Mouse (Mus musculus): Measurements from ENCODE around the gene Hormad2. TPM values are rescaled to one million over a fixed set of nuclear protein-coding genes. Genes with fewer than 3 reads are reported as not detected.

The Hormad2 gene
- polyA plus RNA-seq, 1 experiment: 0.06 TPM

- 68% methylated on average over 8 of the region's 8 CpGs for WGBS
- TF ChIP-seq CTCF (IDR thresholded peaks at IDR 0.05; ENCODE audit: insufficient read depth, low read length): no peak
- no peak for TF ChIP-seq POLR2A (IDR thresholded peaks at IDR 0.05; ENCODE audit: borderline replicate concordance, extremely low read depth, low read depth, low read length)
- no peak for DNase-seq
Measured at GRCm38 (mm10) chr11:4454895-4455535, 14.1 kb upstream of the Hormad2 start.

GRCm38 (mm10) chr11:4452467-4453184, 11.7 kb upstream of the Hormad2 start:
- WGBS: 69% methylated on average over 12 of the region's 12 CpGs
- Histone ChIP-seq H3K4me1 (ENCODE audit: control insufficient read depth, insufficient read depth, low read length) (no peaks in the 10 kb centered on the region), H3K4me3 (replicated peaks; ENCODE audit: extremely low read depth, low read depth, low read length) (no peak overlapping the region)
- DNase-seq: no peak
- TF ChIP-seq POLR2A (IDR thresholded peaks at IDR 0.05; ENCODE audit: borderline replicate concordance, extremely low read depth, low read depth, low read length) (no peak), CTCF (IDR thresholded peaks at IDR 0.05; ENCODE audit: insufficient read depth, low read length) (no peak)

More at GRCm38 (mm10) chr11:4454895-4455535, 14.1 kb upstream of the Hormad2 start:
- Histone ChIP-seq H3K4me1 (ENCODE audit: control insufficient read depth, insufficient read depth, low read length) (no peaks in the 10 kb centered on the region), H3K4me3 (replicated peaks; ENCODE audit: extremely low read depth, low read depth, low read length) (no peak overlapping the region)

- 23% methylated on average over 9 of the region's 9 CpGs for WGBS
- peak; percentile 63 for DNase-seq
- 0 out of 2 replicates have a peak, but pooled peaks cover 2% of the 10 kb centered on the region for H3K4me1 ChIP-seq (ENCODE audit: control insufficient read depth, insufficient read depth, low read length)
- H3K4me3 ChIP-seq (replicated peaks; ENCODE audit: extremely low read depth, low read depth, low read length): no peak overlapping the region
- TF ChIP-seq CTCF (IDR thresholded peaks at IDR 0.05; ENCODE audit: insufficient read depth, low read length) (peak; percentile 82), POLR2A (IDR thresholded peaks at IDR 0.05; ENCODE audit: borderline replicate concordance, extremely low read depth, low read depth, low read length) (no peak)
Measured at GRCm38 (mm10) chr11:4451116-4451515, 10.2 kb upstream of the Hormad2 start.

GRCm38 (mm10) chr11:4446195-4446868, 5.4 kb upstream of the Hormad2 start:
- Histone ChIP-seq H3K4me1 (ENCODE audit: control insufficient read depth, insufficient read depth, low read length) (0 out of 2 replicates have a peak, but pooled peaks cover 2% of the 10 kb centered on the region), H3K4me3 (replicated peaks; ENCODE audit: extremely low read depth, low read depth, low read length) (no peak overlapping the region)
- 84% methylated on average over 9 of the region's 9 CpGs for WGBS
- TF ChIP-seq POLR2A (IDR thresholded peaks at IDR 0.05; ENCODE audit: borderline replicate concordance, extremely low read depth, low read depth, low read length) (no peak), CTCF (IDR thresholded peaks at IDR 0.05; ENCODE audit: insufficient read depth, low read length) (no peak)
- DNase-seq: no peak

GRCm38 (mm10) chr11:4442280-4442679, 1.4 kb upstream of the Hormad2 start:
- WGBS: 21% methylated on average over 1 of the region's 1 CpGs
- TF ChIP-seq POLR2A (IDR thresholded peaks at IDR 0.05; ENCODE audit: borderline replicate concordance, extremely low read depth, low read depth, low read length): no peak
- no peak overlapping the region for H3K4me3 ChIP-seq (replicated peaks; ENCODE audit: extremely low read depth, low read depth, low read length)
- H3K4me1 ChIP-seq (ENCODE audit: control insufficient read depth, insufficient read depth, low read length): 0 out of 2 replicates have a peak, but pooled peaks cover 2% of the 10 kb centered on the region
- no peak for DNase-seq

GRCm38 (mm10) chr11:4438211-4438610, 2.7 kb downstream of the Hormad2 start:
- no peak overlapping the region for H3K4me3 ChIP-seq (replicated peaks; ENCODE audit: extremely low read depth, low read depth, low read length)
- no peaks in the 10 kb centered on the region for H3K4me1 ChIP-seq (ENCODE audit: control insufficient read depth, insufficient read depth, low read length)
- 58% methylated on average over 2 of the region's 2 CpGs for WGBS
- no peak for DNase-seq
- TF ChIP-seq CTCF (IDR thresholded peaks at IDR 0.05; ENCODE audit: insufficient read depth, low read length) (no peak), POLR2A (IDR thresholded peaks at IDR 0.05; ENCODE audit: borderline replicate concordance, extremely low read depth, low read depth, low read length) (no peak)

- no peak for TF ChIP-seq POLR2A (IDR thresholded peaks at IDR 0.05; ENCODE audit: borderline replicate concordance, extremely low read depth, low read depth, low read length)
- no peak for TF ChIP-seq CTCF (IDR thresholded peaks at IDR 0.05; ENCODE audit: insufficient read depth, low read length)
- 96% methylated on average over 1 of the region's 1 CpGs for WGBS
Measured at GRCm38 (mm10) chr11:4437318-4437717, 3.6 kb downstream of the Hormad2 start.

GRCm38 (mm10) chr11:4436631-4437030, 4.3 kb downstream of the Hormad2 start:
- TF ChIP-seq POLR2A (IDR thresholded peaks at IDR 0.05; ENCODE audit: borderline replicate concordance, extremely low read depth, low read depth, low read length): no peak
- TF ChIP-seq CTCF (IDR thresholded peaks at IDR 0.05; ENCODE audit: insufficient read depth, low read length): no peak
- 68% methylated on average over 3 of the region's 3 CpGs for WGBS
- Histone ChIP-seq H3K4me1 (ENCODE audit: control insufficient read depth, insufficient read depth, low read length) (no peaks in the 10 kb centered on the region), H3K4me3 (replicated peaks; ENCODE audit: extremely low read depth, low read depth, low read length) (no peak overlapping the region)
- no peak for DNase-seq

More at GRCm38 (mm10) chr11:4437318-4437717, 3.6 kb downstream of the Hormad2 start:
- no peak for DNase-seq
- Histone ChIP-seq H3K4me1 (ENCODE audit: control insufficient read depth, insufficient read depth, low read length) (no peaks in the 10 kb centered on the region), H3K4me3 (replicated peaks; ENCODE audit: extremely low read depth, low read depth, low read length) (no peak overlapping the region)

- no peak for DNase-seq
- H3K4me1 ChIP-seq (ENCODE audit: control insufficient read depth, insufficient read depth, low read length): no peaks in the 10 kb centered on the region
- 34% methylated on average over 4 of the region's 4 CpGs for WGBS
- no peak for TF ChIP-seq CTCF (IDR thresholded peaks at IDR 0.05; ENCODE audit: insufficient read depth, low read length)
- TF ChIP-seq POLR2A (IDR thresholded peaks at IDR 0.05; ENCODE audit: borderline replicate concordance, extremely low read depth, low read depth, low read length): no peak
- no peak overlapping the region for H3K4me3 ChIP-seq (replicated peaks; ENCODE audit: extremely low read depth, low read depth, low read length)
Measured at GRCm38 (mm10) chr11:4434461-4434860, 6.4 kb downstream of the Hormad2 start.

All from lung, adult 2 months (tissue).